Mouse (Mus musculus): ENCODE data around the gene B3galt1. TPM values are rescaled to one million over a fixed set of nuclear protein-coding genes. Genes with fewer than 3 reads are reported as not detected.

Gene B3galt1
- total and polyA plus RNA-seq, 3 experiments: not detected

GRCm38 (mm10) chr2:67541957-67542696, 23.5 kb upstream of the B3galt1 start:
- no peaks in the 10 kb centered on the region for H3K9me3 ChIP-seq (replicated peaks; ENCODE audit: insufficient read depth, low read length)
- H3K36me3 ChIP-seq (ENCODE audit: control insufficient read depth in 1 of 2, insufficient read depth in 2 of 2, low read length in 2 of 2): no peaks in the 10 kb centered on the region
- no peak overlapping the region for H3K9ac ChIP-seq (ENCODE audit: control insufficient read depth, low read depth, low read length, poor library complexity, severe bottlenecking)
- no peaks in the 10 kb centered on the region for H3K27me3 ChIP-seq (ENCODE audit: control insufficient read depth in 1 of 2, insufficient read depth in 2 of 2, low read length in 2 of 2)
- no peak for DNase-seq (ENCODE audit: low read depth, low spot score)
- H3K4me3 ChIP-seq (ENCODE audit: control insufficient read depth in 1 of 2, insufficient read depth in 1 of 2, low read depth in 2 of 2, low read length in 2 of 2): no peak overlapping the region
- H3K27ac ChIP-seq (ENCODE audit: control insufficient read depth, low read depth, low read length): no peak overlapping the region
- TF ChIP-seq ELF1 (IDR thresholded peaks at IDR 0.05; ENCODE audit: low read depth, low read length) (no peak), SIN3A (IDR thresholded peaks at IDR 0.05; ENCODE audit: low read length) (no peak), BHLHE40 (IDR thresholded peaks at IDR 0.05; ENCODE audit: borderline replicate concordance, low read depth, low read length) (no peak), ZKSCAN1 (IDR thresholded peaks at IDR 0.05; ENCODE audit: low read depth, low read length) (no peak), KAT2A (conservative IDR thresholded peaks at IDR 0.05; ENCODE audit: low read depth, low read length) (no peak), GABPA (IDR thresholded peaks at IDR 0.05; ENCODE audit: low read depth, low read length) (no peak), CHD2 (IDR thresholded peaks at IDR 0.05; ENCODE audit: low read length) (no peak), ZC3H11A (IDR thresholded peaks at IDR 0.05; ENCODE audit: low read depth, low read length) (no peak), JUND (IDR thresholded peaks at IDR 0.05; ENCODE audit: low read depth, low read length) (no peak), TAL1 (IDR thresholded peaks at IDR 0.05; ENCODE audit: low read length) (no peak), MEF2A (IDR thresholded peaks at IDR 0.05; ENCODE audit: extremely low read depth, insufficient replicate concordance, low read depth, low read length, poor library complexity, severe bottlenecking) (no peak), MXI1 (IDR thresholded peaks at IDR 0.05; ENCODE audit: low read depth, low read length) (no peak), HCFC1 (IDR thresholded peaks at IDR 0.05; ENCODE audit: low read depth, low read length) (no peak), RAD21 (IDR thresholded peaks at IDR 0.05; ENCODE audit: low read depth, low read length) (no peak), POLR2AphosphoS2 (IDR thresholded peaks at IDR 0.05; ENCODE audit: low read length) (no peak), POLR2A (IDR thresholded peaks at IDR 0.05; ENCODE audit: control insufficient read depth in 1 of 2, insufficient read depth in 1 of 2, low read depth in 1 of 2, low read length in 2 of 2, poor library complexity in 1 of 2) (no peak), MYB (IDR thresholded peaks at IDR 0.05; ENCODE audit: low read depth, low read length) (no peak)
- H3K79me2 ChIP-seq (ENCODE audit: control insufficient read depth, insufficient read depth, low read length, poor library complexity): no peaks in the 10 kb centered on the region
- H3K4me1 ChIP-seq (ENCODE audit: control insufficient read depth in 1 of 2, insufficient read depth in 2 of 2, low read length in 2 of 2): no peaks in the 10 kb centered on the region

GRCm38 (mm10) chr2:67544426-67544825, 21.2 kb upstream of the B3galt1 start:
- no peak overlapping the region for H3K27ac ChIP-seq (ENCODE audit: control insufficient read depth, low read depth, low read length)
- H3K4me1 ChIP-seq (ENCODE audit: control insufficient read depth in 1 of 2, insufficient read depth in 2 of 2, low read length in 2 of 2): no peaks in the 10 kb centered on the region
- no peaks in the 10 kb centered on the region for H3K9me3 ChIP-seq (replicated peaks; ENCODE audit: insufficient read depth, low read length)
- no peak for TF ChIP-seq NRF1 (IDR thresholded peaks at IDR 0.05; ENCODE audit: insufficient read depth, low read depth, low read length, poor library complexity, severe bottlenecking)
- TF ChIP-seq MEF2A (IDR thresholded peaks at IDR 0.05; ENCODE audit: extremely low read depth, insufficient replicate concordance, low read depth, low read length, poor library complexity, severe bottlenecking): no peak
- no peak for TF ChIP-seq ZKSCAN1 (IDR thresholded peaks at IDR 0.05; ENCODE audit: low read depth, low read length)
- no peak for TF ChIP-seq CTCF (IDR thresholded peaks at IDR 0.05 in 2 of 3, conservative IDR thresholded peaks at IDR 0.05 in 1 of 3; ENCODE audit: control insufficient read depth in 1 of 3, insufficient read depth in 1 of 3, low read depth in 2 of 3, low read length in 3 of 3, poor library complexity in 1 of 3, severe bottlenecking in 1 of 3)
- no peak for TF ChIP-seq UBTF (IDR thresholded peaks at IDR 0.05; ENCODE audit: borderline replicate concordance, insufficient read depth, low read depth, low read length)
- TF ChIP-seq GATA1 (IDR thresholded peaks at IDR 0.05; ENCODE audit: low read depth, low read length): no peak
- no peak for TF ChIP-seq MYC (IDR thresholded peaks at IDR 0.05; ENCODE audit: low read depth, low read length)
- TF ChIP-seq TCF12 (IDR thresholded peaks at IDR 0.05; ENCODE audit: low read depth, low read length): no peak
- no peak for TF ChIP-seq ZC3H11A (IDR thresholded peaks at IDR 0.05; ENCODE audit: low read depth, low read length)
- TF ChIP-seq KAT2A (conservative IDR thresholded peaks at IDR 0.05; ENCODE audit: low read depth, low read length): no peak
- TF ChIP-seq MXI1 (IDR thresholded peaks at IDR 0.05; ENCODE audit: low read depth, low read length): no peak
- TF ChIP-seq SIN3A (IDR thresholded peaks at IDR 0.05; ENCODE audit: low read length): no peak
- no peak for TF ChIP-seq CHD1 (IDR thresholded peaks at IDR 0.05; ENCODE audit: low read depth, low read length)
- no peak for TF ChIP-seq POLR2AphosphoS2 (IDR thresholded peaks at IDR 0.05; ENCODE audit: low read length)
- TF ChIP-seq ELF1 (IDR thresholded peaks at IDR 0.05; ENCODE audit: low read depth, low read length): no peak
- TF ChIP-seq POLR2AphosphoS5 (IDR thresholded peaks at IDR 0.05; ENCODE audit: borderline replicate concordance, low read depth, low read length): no peak
- TF ChIP-seq RCOR1 (IDR thresholded peaks at IDR 0.05; ENCODE audit: low read depth, low read length): no peak
- TF ChIP-seq MAZ (IDR thresholded peaks at IDR 0.05; ENCODE audit: low read depth, low read length): no peak
- TF ChIP-seq TAL1 (IDR thresholded peaks at IDR 0.05; ENCODE audit: low read length): no peak
- DNase-seq (ENCODE audit: low read depth, low spot score): no peak
- no peak overlapping the region for H3K9ac ChIP-seq (ENCODE audit: control insufficient read depth, low read depth, low read length, poor library complexity, severe bottlenecking)
- H3K36me3 ChIP-seq (ENCODE audit: control insufficient read depth in 1 of 2, insufficient read depth in 2 of 2, low read length in 2 of 2): no peaks in the 10 kb centered on the region
- H3K79me2 ChIP-seq (ENCODE audit: control insufficient read depth, insufficient read depth, low read length, poor library complexity): no peaks in the 10 kb centered on the region
- H3K27me3 ChIP-seq (ENCODE audit: control insufficient read depth in 1 of 2, insufficient read depth in 2 of 2, low read length in 2 of 2): no peaks in the 10 kb centered on the region
- no peak overlapping the region for H3K4me3 ChIP-seq (ENCODE audit: control insufficient read depth in 1 of 2, insufficient read depth in 1 of 2, low read depth in 2 of 2, low read length in 2 of 2)

Measured in MEL (cell line).